Mouse (Mus musculus) midbrain, embryonic 16.5 days (tissue): ENCODE data around the gene Pmvk. TPM values are rescaled to one million over a fixed set of nuclear protein-coding genes. Genes with fewer than 3 reads are reported as not detected.

Experiments used
- polyA plus RNA-seq: library from polyadenylated mRNA; unstranded; fragments of >200 nt; fragmentation: Nextera tagmentation; extraction: Ambion mirVana; gene quantifications from 2 replicates; pipeline ENCODE4 v1.2.1, GENCODE M21; 2015

Pmvk gene
- polyA plus RNA-seq, 1 experiment from 2014 or later: 142 TPM

Other genes starting within 250 kb of the Pmvk start
- gene Thbs3, start 239.4 kb upstream of the Pmvk start, polyA plus RNA-seq: 52.2 and 53.6 TPM in 2 replicates
- gene Mtx1, start 227.5 kb upstream of the Pmvk start, polyA plus RNA-seq: 145 and 150 TPM in 2 replicates
- 0.57 and 1.5 TPM in 2 replicates for gene Muc1, start 225.5 kb upstream of the Pmvk start, polyA plus RNA-seq
- gene Krtcap2, start 208.6 kb upstream of the Pmvk start, polyA plus RNA-seq: 195 TPM in 2 replicates
- gene Trim46, start 208.2 kb upstream of the Pmvk start, polyA plus RNA-seq: 90.3 and 91.2 TPM in 2 replicates
- gene Dpm3, start 195.2 kb upstream of the Pmvk start, polyA plus RNA-seq: 60.4 and 64.5 TPM in 2 replicates
- 40.2 and 41.3 TPM in 2 replicates for gene Slc50a1, start 184.0 kb upstream of the Pmvk start, polyA plus RNA-seq
- gene Efna1, start 173.4 kb upstream of the Pmvk start, polyA plus RNA-seq: 6.8 and 7.4 TPM in 2 replicates
- 40.5 and 59.0 TPM in 2 replicates for gene Efna3, start 131.6 kb upstream of the Pmvk start, polyA plus RNA-seq
- 3.7 and 4.2 TPM in 2 replicates for gene Efna4, start 116.5 kb upstream of the Pmvk start, polyA plus RNA-seq
- 60.6 and 78.2 TPM in 2 replicates for gene Adam15, start 104.5 kb upstream of the Pmvk start, polyA plus RNA-seq
- 0.09 and 0.25 TPM in 2 replicates for gene Dcst2, start 92.6 kb upstream of the Pmvk start, polyA plus RNA-seq
- gene Dcst1, start 89.3 kb upstream of the Pmvk start, polyA plus RNA-seq: 0.96 and 0.98 TPM in 2 replicates
- 0.49 and 0.61 TPM in 2 replicates for gene Zbtb7b, start 59.8 kb upstream of the Pmvk start, polyA plus RNA-seq
- 1.4 TPM in 1 of 2 replicates, not detected in the other for gene Lenep, start 51.7 kb upstream of the Pmvk start, polyA plus RNA-seq
- gene Flad1, start 42.7 kb upstream of the Pmvk start, polyA plus RNA-seq: 35.4 and 39.1 TPM in 2 replicates
- 77.1 and 86.2 TPM in 2 replicates for gene Cks1b, start 36.2 kb upstream of the Pmvk start, polyA plus RNA-seq
- gene Shc1, start 36.1 kb upstream of the Pmvk start, polyA plus RNA-seq: 13.2 and 14.9 TPM in 2 replicates
- 47.6 and 48.7 TPM in 2 replicates for gene Pygo2, start 24.3 kb upstream of the Pmvk start, polyA plus RNA-seq
- gene Pbxip1, start 17.8 kb upstream of the Pmvk start, polyA plus RNA-seq: 14.4 and 18.5 TPM in 2 replicates
- 9.2 and 10.0 TPM in 2 replicates for gene Kcnn3, start 65.6 kb downstream of the Pmvk start, polyA plus RNA-seq